Mouse (Mus musculus): Measurements from ENCODE around the gene Zbtb20.

Gene Zbtb20

GRCm38 (mm10) chr16:42885538-42885937 is 9.9 kb downstream of the Zbtb20 start:
- DNase-seq (ENCODE audit: low read depth, low spot score) = no peak
- H3K36me3 ChIP-seq (ENCODE audit: control insufficient read depth, insufficient read depth, low read length, poor library complexity, severe bottlenecking) = no peaks in the 10 kb centered on the region
- H3K27me3 ChIP-seq (ENCODE audit: control insufficient read depth, insufficient read depth, low read length, poor library complexity, severe bottlenecking) = no peaks in the 10 kb centered on the region

GRCm38 (mm10) chr16:42885964-42886363 is 10.3 kb downstream of the Zbtb20 start:
- Histone ChIP-seq H3K36me3 (ENCODE audit: control insufficient read depth, insufficient read depth, low read length, poor library complexity, severe bottlenecking) (no peaks in the 10 kb centered on the region), H3K27me3 (ENCODE audit: control insufficient read depth, insufficient read depth, low read length, poor library complexity, severe bottlenecking) (no peaks in the 10 kb centered on the region)
- no peak for DNase-seq (ENCODE audit: low read depth, low spot score)

- DNase-seq (ENCODE audit: low read depth, low spot score) = peak; percentile 18
- H3K27me3 ChIP-seq (ENCODE audit: control insufficient read depth, insufficient read depth, low read length, poor library complexity, severe bottlenecking) = no peaks in the 10 kb centered on the region
- no peaks in the 10 kb centered on the region for H3K36me3 ChIP-seq (ENCODE audit: control insufficient read depth, insufficient read depth, low read length, poor library complexity, severe bottlenecking)
Measured at GRCm38 (mm10) chr16:42897125-42897693, 21.5 kb downstream of the Zbtb20 start.

- no peaks in the 10 kb centered on the region for H3K27me3 ChIP-seq (ENCODE audit: control insufficient read depth, insufficient read depth, low read length, poor library complexity, severe bottlenecking)
- DNase-seq (ENCODE audit: low read depth, low spot score) = no peak
- H3K36me3 ChIP-seq (ENCODE audit: control insufficient read depth, insufficient read depth, low read length, poor library complexity, severe bottlenecking) = no peaks in the 10 kb centered on the region
Measured at GRCm38 (mm10) chr16:42900328-42900727, 24.6 kb downstream of the Zbtb20 start.

GRCm38 (mm10) chr16:42907283-42907701 is 31.6 kb downstream of the Zbtb20 start:
- peak; percentile 41 for DNase-seq (ENCODE audit: low read depth, low spot score)
- H3K27me3 ChIP-seq (ENCODE audit: control insufficient read depth, insufficient read depth, low read length, poor library complexity, severe bottlenecking) = no peaks in the 10 kb centered on the region
- H3K36me3 ChIP-seq (ENCODE audit: control insufficient read depth, insufficient read depth, low read length, poor library complexity, severe bottlenecking) = no peaks in the 10 kb centered on the region

- DNase-seq (ENCODE audit: low read depth, low spot score) = no peak
- Histone ChIP-seq H3K36me3 (ENCODE audit: control insufficient read depth, insufficient read depth, low read length, poor library complexity, severe bottlenecking) (no peaks in the 10 kb centered on the region), H3K27me3 (ENCODE audit: control insufficient read depth, insufficient read depth, low read length, poor library complexity, severe bottlenecking) (no peaks in the 10 kb centered on the region)
Measured at GRCm38 (mm10) chr16:42908381-42908780, 32.7 kb downstream of the Zbtb20 start.

- H3K27me3 ChIP-seq (ENCODE audit: control insufficient read depth, insufficient read depth, low read length, poor library complexity, severe bottlenecking) = no peaks in the 10 kb centered on the region
- H3K36me3 ChIP-seq (ENCODE audit: control insufficient read depth, insufficient read depth, low read length, poor library complexity, severe bottlenecking) = no peaks in the 10 kb centered on the region
- no peak for DNase-seq (ENCODE audit: low read depth, low spot score)
Measured at GRCm38 (mm10) chr16:42908896-42909295, 33.2 kb downstream of the Zbtb20 start.

GRCm38 (mm10) chr16:42910016-42910415 is 34.3 kb downstream of the Zbtb20 start:
- H3K27me3 ChIP-seq (ENCODE audit: control insufficient read depth, insufficient read depth, low read length, poor library complexity, severe bottlenecking) = no peaks in the 10 kb centered on the region
- H3K36me3 ChIP-seq (ENCODE audit: control insufficient read depth, insufficient read depth, low read length, poor library complexity, severe bottlenecking) = no peaks in the 10 kb centered on the region
- DNase-seq (ENCODE audit: low read depth, low spot score) = peak; percentile 17

GRCm38 (mm10) chr16:42910716-42911115 is 35.0 kb downstream of the Zbtb20 start:
- no peaks in the 10 kb centered on the region for H3K27me3 ChIP-seq (ENCODE audit: control insufficient read depth, insufficient read depth, low read length, poor library complexity, severe bottlenecking)
- no peaks in the 10 kb centered on the region for H3K36me3 ChIP-seq (ENCODE audit: control insufficient read depth, insufficient read depth, low read length, poor library complexity, severe bottlenecking)
- DNase-seq (ENCODE audit: low read depth, low spot score) = no peak

- no peak for DNase-seq (ENCODE audit: low read depth, low spot score)
- H3K27me3 ChIP-seq (ENCODE audit: control insufficient read depth, insufficient read depth, low read length, poor library complexity, severe bottlenecking) = no peaks in the 10 kb centered on the region
- H3K36me3 ChIP-seq (ENCODE audit: control insufficient read depth, insufficient read depth, low read length, poor library complexity, severe bottlenecking) = no peaks in the 10 kb centered on the region
Measured at GRCm38 (mm10) chr16:42911326-42911725, 35.6 kb downstream of the Zbtb20 start.

- no peak for DNase-seq (ENCODE audit: low read depth, low spot score)
- Histone ChIP-seq H3K27me3 (ENCODE audit: control insufficient read depth, insufficient read depth, low read length, poor library complexity, severe bottlenecking) (no peaks in the 10 kb centered on the region), H3K36me3 (ENCODE audit: control insufficient read depth, insufficient read depth, low read length, poor library complexity, severe bottlenecking) (no peaks in the 10 kb centered on the region)
Measured at GRCm38 (mm10) chr16:42911815-42912214, 36.1 kb downstream of the Zbtb20 start.

- H3K36me3 ChIP-seq (ENCODE audit: control insufficient read depth, insufficient read depth, low read length, poor library complexity, severe bottlenecking) = no peaks in the 10 kb centered on the region
- no peak for DNase-seq (ENCODE audit: low read depth, low spot score)
- no peaks in the 10 kb centered on the region for H3K27me3 ChIP-seq (ENCODE audit: control insufficient read depth, insufficient read depth, low read length, poor library complexity, severe bottlenecking)
Measured at GRCm38 (mm10) chr16:42913291-42913690, 37.6 kb downstream of the Zbtb20 start.

- H3K36me3 ChIP-seq (ENCODE audit: control insufficient read depth, insufficient read depth, low read length, poor library complexity, severe bottlenecking) = no peaks in the 10 kb centered on the region
- DNase-seq (ENCODE audit: low read depth, low spot score) = peak; percentile 68
Measured at GRCm38 (mm10) chr16:42914457-42915085, 38.9 kb downstream of the Zbtb20 start.

GRCm38 (mm10) chr16:42919992-42920760 is 44.5 kb downstream of the Zbtb20 start:
- no peaks in the 10 kb centered on the region for H3K27me3 ChIP-seq (ENCODE audit: control insufficient read depth, insufficient read depth, low read length, poor library complexity, severe bottlenecking)
- H3K36me3 ChIP-seq (ENCODE audit: control insufficient read depth, insufficient read depth, low read length, poor library complexity, severe bottlenecking) = no peaks in the 10 kb centered on the region
- DNase-seq (ENCODE audit: low read depth, low spot score) = no peak

More at GRCm38 (mm10) chr16:42914457-42915085, 38.9 kb downstream of the Zbtb20 start:
- H3K27me3 ChIP-seq (ENCODE audit: control insufficient read depth, insufficient read depth, low read length, poor library complexity, severe bottlenecking) = no peaks in the 10 kb centered on the region

GRCm38 (mm10) chr16:42921436-42921835 is 45.8 kb downstream of the Zbtb20 start:
- no peaks in the 10 kb centered on the region for H3K27me3 ChIP-seq (ENCODE audit: control insufficient read depth, insufficient read depth, low read length, poor library complexity, severe bottlenecking)
- H3K36me3 ChIP-seq (ENCODE audit: control insufficient read depth, insufficient read depth, low read length, poor library complexity, severe bottlenecking) = no peaks in the 10 kb centered on the region
- DNase-seq (ENCODE audit: low read depth, low spot score) = no peak

Data from splenic B cell, adult 2 months (primary cell).